Comparison of ENCODE assay signal across 8 mouse cellular contexts in genomic region chr9:62857719-62858261, GRCm38 (mm10). TPM values are rescaled to one million over a fixed set of nuclear protein-coding genes. Genes with fewer than 3 reads are reported as not detected.
DNase-seq lines count a peak whose midpoint lies in the region; ATAC-seq lines count a peak whose summit lies in the region.

TSS of gene Calml4 (plus strand) at chr9:62858080.

- 44% methylated on average over 20 of the region's 20 CpGs for WGBS in embryonic facial prominence, embryonic 13.5 days
- WGBS in large intestine, adult 2 months, result 12% methylated on average over 20 of the region's 20 CpGs

- H3K36me3 ChIP-seq in embryonic facial prominence, embryonic 13.5 days, result no peaks in the 10 kb centered on the region

- H3K27me3 ChIP-seq in embryonic facial prominence, embryonic 13.5 days, result no peaks in the 10 kb centered on the region

- intact Hi-C loops in heart, postnatal 14 days (cut with DNase I), result no loop called here

- peak; percentile 84 to 88 for DNase-seq in cerebellum, postnatal 10 days
- no peak for DNase-seq in cerebellum, adult 9-11 months
- DNase-seq in heart, postnatal 14 days, result peak; percentile 72 to 84
- peak; percentile 94 for DNase-seq in large intestine, adult 2 months (ENCODE audit: low read depth, low spot score)
- peak; percentile 74 for DNase-seq in mesoderm, embryonic 11.5 days (ENCODE audit: low read depth, low spot score)
- peak; percentile 55 for DNase-seq in urinary bladder, postnatal 10 days (ENCODE audit: low spot score)
- DNase-seq in layer of hippocampus, postnatal 14 days (ENCODE audit: low spot score in 2 of 2), result no peak

- H3K4me2 ChIP-seq in embryonic facial prominence, embryonic 13.5 days, result peak within 1 kb of the TSS; percentile 49

- H3K27ac ChIP-seq in embryonic facial prominence, embryonic 13.5 days, result peak within 1 kb of the TSS; percentile 82

- peak within 1 kb of the TSS; percentile 32; the same call in 1 of the 2 replicates for H3K9ac ChIP-seq in embryonic facial prominence, embryonic 13.5 days

- H3K4me1 ChIP-seq in embryonic facial prominence, embryonic 13.5 days, result peaks cover 36% of the 10 kb centered on the region

- no peaks in the 10 kb centered on the region for H3K9me3 ChIP-seq in embryonic facial prominence, embryonic 13.5 days

- ATAC-seq in embryonic facial prominence, embryonic 13.5 days (ENCODE audit: insufficient number of reproducible peaks, insufficient read depth, low FRiP score, low TSS enrichment, low read depth), result peak; percentile 60

- H3K4me3 ChIP-seq in embryonic facial prominence, embryonic 13.5 days, result peak within 1 kb of the TSS; percentile 20

RNA-seq across cellular contexts. Expression of gene Calml4, which starts in this region (rescaled TPM):
- 5.9 and 9.8 TPM in 2 replicates for polyA plus RNA-seq in embryonic facial prominence, embryonic 13.5 days (2015; fragmentation: Nextera tagmentation; extraction: Ambion mirVana)
- 1 to 10 TPM; 2.4 to 2.9 TPM for total RNA-seq in heart, postnatal 14 days (2021)
- 160 and 189 TPM in 2 replicates for polyA plus RNA-seq in large intestine, adult 2 months (2012; rRNA removed)
- 10 to 100 TPM in 1 of 2 experiments, under 1 TPM in 1; 0.83 to 16.9 TPM for total RNA-seq in layer of hippocampus, postnatal 14 days (2021)

Comparison
In these comparisons a context has a peak if more than half of its experiments do, and no peak if none do; other contexts are left out.
1. RNA of gene Calml4 (polyA plus RNA-seq): 160 to 189 TPM in large intestine, adult 2 months; 5.9 to 9.8 TPM in embryonic facial prominence, embryonic 13.5 days; every median in the first group is over 10 times any median in the second.
2. DNase-seq: peak in cerebellum, postnatal 10 days (2 of 2), heart, postnatal 14 days (2 of 2), large intestine, adult 2 months (single experiment), mesoderm, embryonic 11.5 days (single experiment) and urinary bladder, postnatal 10 days (single experiment); none in cerebellum, adult 9-11 months (single experiment) and layer of hippocampus, postnatal 14 days (0 of 2).